Mouse (Mus musculus) kidney, embryonic 15.5 days (tissue): ENCODE measurements at regions not wholly inside any gene's neighbourhood (a gene's known extent, or its start where the extent isn't known, plus 50 kb on each side); places are given as distances from the start of the nearest gene placed in this dataset.

Experiments used
- ATAC-seq: fragments of 200-750 bp; cut with Nextera tagmentation; replicated peaks from 2 replicates; pipeline ENCODE4 v1.8.0; 2017; ENCODE audit warnings: moderate TSS enrichment; ENCODE audit not compliant: low FRiP score
- H3K27ac ChIP-seq: fragments of 300-500 bp; sonication (generic); 2 replicates; pipeline ENCODE4 v1.5.1; 2015; ENCODE audit warnings: mild to moderate bottlenecking, inconsistent platforms
- H3K27me3 ChIP-seq: fragments of 300-500 bp; sonication (generic); 2 replicates; pipeline ENCODE4 v1.6.1; 2015; ENCODE audit warnings: inconsistent platforms
- H3K36me3 ChIP-seq: fragments of 300-500 bp; sonication (generic); 2 replicates; pipeline ENCODE4 v1.6.1; 2015; ENCODE audit warnings: inconsistent platforms
- H3K4me1 ChIP-seq: fragments of 300-500 bp; sonication (generic); 2 replicates; pipeline ENCODE4 v1.6.1; 2015; ENCODE audit warnings: inconsistent platforms
- H3K4me2 ChIP-seq: fragments of 300-500 bp; sonication (generic); 2 replicates; pipeline ENCODE4 v1.6.1; 2015; ENCODE audit warnings: moderate library complexity, mild to moderate bottlenecking, inconsistent platforms
- H3K4me3 ChIP-seq: fragments of 300-500 bp; sonication (generic); replicated peaks from 2 replicates; pipeline ENCODE4 v1.5.1; 2015; ENCODE audit warnings: mild to moderate bottlenecking, inconsistent platforms
- H3K9ac ChIP-seq: fragments of 300-500 bp; sonication (generic); 2 replicates; pipeline ENCODE4 v1.6.1; 2015; ENCODE audit warnings: mild to moderate bottlenecking, inconsistent platforms
- H3K9me3 ChIP-seq: fragments of 300-500 bp; sonication (generic); replicated peaks from 2 replicates; pipeline ENCODE4 v1.6.1; 2016; ENCODE audit warnings: inconsistent platforms
- WGBS: fragments of 180-500 bp; shearing (Covaris S2); methylation state at CpG from one replicate; pipeline ENCODE4 v1.1.7; 2015; ENCODE audit warnings: mixed read lengths; 5-methylcytosine and 5-hydroxymethylcytosine counted together

DNA sequence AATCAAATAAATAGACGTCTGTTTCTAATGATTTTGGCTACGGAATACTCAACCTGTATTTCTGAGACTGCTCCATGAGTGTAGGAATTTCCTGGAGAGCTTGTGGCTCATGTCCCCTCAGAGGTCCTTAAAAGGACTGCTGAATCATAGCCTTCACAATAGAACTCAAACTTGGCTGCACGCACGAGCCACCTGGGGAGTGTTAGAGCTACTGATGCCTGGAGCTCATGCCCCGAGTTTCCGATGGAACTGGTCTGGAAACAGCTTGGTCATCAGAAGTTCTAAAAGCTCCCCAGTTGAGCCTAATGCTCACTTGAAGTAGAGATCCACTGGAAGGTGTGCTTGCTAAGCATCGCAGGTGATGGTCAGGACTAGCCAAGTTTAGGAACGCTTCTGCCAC lies 174.3 kb upstream of the Maf start:
- no peak for ATAC-seq
- no peak overlapping the region for H3K27ac ChIP-seq
- no peak overlapping the region for H3K4me2 ChIP-seq
- no peak overlapping the region for H3K4me3 ChIP-seq
- 0 out of 2 replicates have a peak, but pooled peaks cover 4% of the 10 kb centered on the region for H3K27me3 ChIP-seq
- H3K9me3 ChIP-seq: no peaks in the 10 kb centered on the region
- no peak overlapping the region for H3K9ac ChIP-seq
- 90% methylated on average over 8 of the region's 8 CpGs for WGBS
- no peaks in the 10 kb centered on the region for H3K4me1 ChIP-seq
- no peaks in the 10 kb centered on the region for H3K36me3 ChIP-seq

GRCm38 (mm10) chr8:115874789-115875188 lies 167.2 kb upstream of the Maf start:
- no peaks in the 10 kb centered on the region for H3K36me3 ChIP-seq
- peak; percentile 70; the same call in 1 of the 2 replicates for ATAC-seq
- peak overlapping the region; percentile 45; the same call in 1 of the 2 replicates for H3K27ac ChIP-seq
- H3K27me3 ChIP-seq: no peaks in the 10 kb centered on the region
- peaks cover 12% of the 10 kb centered on the region for H3K4me1 ChIP-seq
- H3K9ac ChIP-seq: no peak overlapping the region
- WGBS: 36% methylated on average over 7 of the region's 7 CpGs
- H3K9me3 ChIP-seq: no peaks in the 10 kb centered on the region
- H3K4me2 ChIP-seq: no peak overlapping the region
- no peak overlapping the region for H3K4me3 ChIP-seq

GRCm38 (mm10) chr8:115871381-115871780 lies 163.8 kb upstream of the Maf start:
- Histone ChIP-seq H3K4me1 (peaks cover 12% of the 10 kb centered on the region), H3K9me3 (no peaks in the 10 kb centered on the region), H3K27me3 (no peaks in the 10 kb centered on the region), H3K4me2 (no peak overlapping the region), H3K9ac (no peak overlapping the region), H3K27ac (no peak overlapping the region), H3K4me3 (no peak overlapping the region), H3K36me3 (no peaks in the 10 kb centered on the region)
- ATAC-seq: no peak
- 79% methylated on average over 5 of the region's 5 CpGs for WGBS

GRCm38 (mm10) chr8:115861381-115861780 lies 153.8 kb upstream of the Maf start:
- Histone ChIP-seq H3K27me3 (no peaks in the 10 kb centered on the region), H3K36me3 (no peaks in the 10 kb centered on the region), H3K4me1 (peaks cover under 1% of the 10 kb centered on the region), H3K4me3 (no peak overlapping the region), H3K9me3 (no peaks in the 10 kb centered on the region), H3K27ac (no peak overlapping the region), H3K4me2 (no peak overlapping the region), H3K9ac (no peak overlapping the region)
- ATAC-seq: no peak
- 85% methylated on average over 3 of the region's 3 CpGs for WGBS

DNA sequence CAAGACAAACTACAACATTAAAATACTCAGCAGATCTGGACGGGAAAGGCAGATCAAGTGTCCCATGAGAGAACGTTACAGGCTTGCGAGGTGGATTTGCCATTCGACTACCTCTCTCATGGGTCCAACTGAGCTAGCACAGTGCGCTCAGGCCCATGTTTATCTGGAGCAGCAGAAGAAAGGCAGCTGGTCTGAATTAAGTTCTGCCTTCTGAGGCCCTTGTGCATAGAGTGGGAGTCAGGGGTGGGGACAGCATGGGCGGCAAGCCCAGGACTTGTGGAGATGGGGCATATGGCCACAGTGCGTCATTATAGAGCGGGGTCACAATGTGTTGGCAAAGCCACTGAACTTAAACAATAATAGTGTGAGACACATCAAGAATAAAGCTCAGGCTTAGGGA lies 151.8 kb upstream of the Maf start:
- no peak overlapping the region for H3K9ac ChIP-seq
- peaks cover 7% of the 10 kb centered on the region for H3K4me1 ChIP-seq
- no peak overlapping the region for H3K4me2 ChIP-seq
- H3K27ac ChIP-seq: no peak overlapping the region
- H3K9me3 ChIP-seq: no peaks in the 10 kb centered on the region
- WGBS: 63% methylated on average over 8 of the region's 8 CpGs
- ATAC-seq: no peak; the same call in 1 of the 2 replicates
- no peaks in the 10 kb centered on the region for H3K36me3 ChIP-seq
- no peaks in the 10 kb centered on the region for H3K27me3 ChIP-seq
- H3K4me3 ChIP-seq: no peak overlapping the region

GRCm38 (mm10) chr8:115856816-115857215 lies 149.2 kb upstream of the Maf start:
- Histone ChIP-seq H3K4me1 (peaks cover 7% of the 10 kb centered on the region), H3K9me3 (no peaks in the 10 kb centered on the region), H3K4me3 (no peak overlapping the region), H3K27ac (no peak overlapping the region), H3K36me3 (no peaks in the 10 kb centered on the region), H3K9ac (no peak overlapping the region), H3K27me3 (no peaks in the 10 kb centered on the region), H3K4me2 (no peak overlapping the region)
- WGBS: 87% methylated on average over 10 of the region's 10 CpGs
- no peak for ATAC-seq

DNA sequence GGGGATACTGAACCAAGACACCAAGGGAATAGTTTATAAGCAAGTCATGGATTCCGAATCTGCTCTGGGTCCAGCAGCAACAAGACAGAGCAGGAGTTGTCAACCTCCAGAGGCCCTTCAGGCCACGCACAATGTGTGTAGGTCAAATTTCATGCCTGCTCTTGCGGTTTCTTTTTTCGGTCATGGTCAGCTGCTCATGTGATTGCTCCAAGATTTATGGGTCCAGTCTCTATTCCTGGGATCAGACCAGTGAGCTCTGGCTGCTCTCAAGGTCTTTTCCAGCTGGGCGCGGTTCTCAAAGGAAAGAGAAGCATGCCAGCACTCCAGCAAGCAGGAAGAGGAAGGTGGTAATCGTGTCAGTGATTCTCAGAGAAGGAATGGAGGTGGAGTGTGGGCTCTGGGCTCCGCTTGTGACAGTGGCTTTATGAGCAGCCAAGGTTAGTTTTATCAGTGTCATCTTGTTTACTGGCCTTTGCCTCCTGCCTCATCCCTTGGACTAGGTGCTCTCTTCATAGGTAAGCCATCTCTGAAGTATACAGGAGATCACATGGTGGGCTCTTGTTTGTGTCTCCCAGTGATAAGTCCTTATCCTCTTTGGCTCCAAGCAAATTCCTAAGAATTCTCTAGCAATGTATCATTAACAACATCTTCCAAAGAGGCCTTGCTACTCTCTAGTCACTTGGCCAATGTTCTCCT lies 148.5 kb upstream of the Maf start:
- ATAC-seq: peak; percentile 78
- Histone ChIP-seq H3K27me3 (no peaks in the 10 kb centered on the region), H3K36me3 (no peaks in the 10 kb centered on the region), H3K27ac (0 out of 2 replicates have a peak overlapping the region, but pooled peaks have one; percentile 30), H3K9ac (no peak overlapping the region), H3K9me3 (no peaks in the 10 kb centered on the region), H3K4me1 (peaks cover 7% of the 10 kb centered on the region), H3K4me3 (no peak overlapping the region), H3K4me2 (no peak overlapping the region)
- WGBS: 41% methylated on average over 8 of the region's 8 CpGs

- Histone ChIP-seq H3K27ac (no peak overlapping the region), H3K4me1 (peaks cover 7% of the 10 kb centered on the region), H3K4me2 (no peak overlapping the region), H3K27me3 (no peaks in the 10 kb centered on the region), H3K9me3 (no peaks in the 10 kb centered on the region), H3K9ac (no peak overlapping the region), H3K4me3 (no peak overlapping the region), H3K36me3 (no peaks in the 10 kb centered on the region)
- WGBS: 78% methylated on average over 9 of the region's 9 CpGs
- ATAC-seq: no peak
These were observed 146.8 kb upstream of the Maf start for GRCm38 (mm10) chr8:115854209-115854900.

GRCm38 (mm10) chr8:115850552-115850951 lies 143.0 kb upstream of the Maf start:
- Histone ChIP-seq H3K27ac (peak overlapping the region; percentile 25; the same call in 1 of the 2 replicates), H3K9me3 (no peaks in the 10 kb centered on the region), H3K4me2 (no peak overlapping the region), H3K27me3 (no peaks in the 10 kb centered on the region), H3K4me1 (no peaks in the 10 kb centered on the region), H3K9ac (no peak overlapping the region), H3K36me3 (no peaks in the 10 kb centered on the region), H3K4me3 (no peak overlapping the region)
- ATAC-seq: 0 out of 2 replicates have a peak, but pooled peaks have one; percentile 82
- 43% methylated on average over 1 of the region's 1 CpGs for WGBS

DNA sequence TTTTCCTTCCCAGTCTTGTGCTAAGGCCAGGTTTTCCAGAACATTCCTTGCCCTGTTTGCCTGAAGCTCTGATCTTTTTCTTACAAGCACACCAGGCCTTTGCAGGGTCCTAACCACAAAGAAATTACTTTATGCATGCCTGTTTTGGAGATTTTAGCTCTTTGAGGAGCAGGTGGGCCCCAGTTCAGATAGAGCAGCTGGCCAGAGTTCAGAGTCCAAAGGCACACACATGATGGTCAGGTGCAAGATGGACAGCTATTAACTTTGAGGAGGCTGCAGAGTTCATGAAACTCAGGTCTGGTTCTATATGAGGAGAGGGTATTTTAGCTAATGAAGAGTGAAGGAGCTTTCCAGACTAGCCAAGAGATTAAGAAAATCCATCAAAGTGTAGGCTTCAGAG lies 125.8 kb upstream of the Maf start:
- no peak for ATAC-seq
- Histone ChIP-seq H3K4me3 (no peak overlapping the region), H3K9me3 (no peaks in the 10 kb centered on the region), H3K4me1 (no peaks in the 10 kb centered on the region), H3K4me2 (no peak overlapping the region), H3K27ac (no peak overlapping the region), H3K27me3 (no peaks in the 10 kb centered on the region), H3K36me3 (no peaks in the 10 kb centered on the region), H3K9ac (no peak overlapping the region)

DNA sequence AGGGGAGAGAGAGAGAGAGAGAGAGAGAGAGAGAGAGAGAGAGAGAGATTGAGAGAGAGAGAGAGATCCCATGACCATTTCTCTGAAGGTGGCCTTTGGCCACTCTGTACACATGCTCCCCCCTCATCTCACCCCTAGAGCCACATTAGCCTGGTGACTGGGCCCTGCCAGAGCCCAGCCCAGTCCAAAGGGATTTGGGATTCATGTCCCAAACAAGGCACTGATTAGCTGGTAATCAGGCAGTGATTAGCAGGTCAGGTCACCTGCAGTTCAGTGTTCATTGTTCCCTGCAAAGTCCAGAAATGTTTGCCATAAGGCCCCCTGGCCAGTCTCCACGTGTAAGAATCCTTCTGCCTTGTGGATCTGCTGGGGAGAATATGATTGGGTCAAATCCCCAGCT lies 124.1 kb upstream of the Maf start:
- peaks cover 2% of the 10 kb centered on the region; the same call in 1 of the 2 replicates for H3K4me1 ChIP-seq

GRCm38 (mm10) chr8:115830012-115830662 lies 122.5 kb upstream of the Maf start:
- Histone ChIP-seq H3K9me3 (no peaks in the 10 kb centered on the region), H3K27ac (no peak overlapping the region), H3K4me3 (no peak overlapping the region), H3K36me3 (no peaks in the 10 kb centered on the region), H3K4me1 (peaks cover 11% of the 10 kb centered on the region), H3K4me2 (no peak overlapping the region), H3K27me3 (no peaks in the 10 kb centered on the region), H3K9ac (no peak overlapping the region)
- WGBS: 65% methylated on average over 4 of the region's 4 CpGs
- no peak for ATAC-seq

More for the DNA sequence above, 124.1 kb upstream of the Maf start:
- no peak overlapping the region for H3K9ac ChIP-seq
- no peaks in the 10 kb centered on the region for H3K36me3 ChIP-seq
- 19% methylated on average over 1 of the region's 1 CpGs for WGBS
- H3K27me3 ChIP-seq: no peaks in the 10 kb centered on the region
- H3K4me2 ChIP-seq: no peak overlapping the region
- H3K9me3 ChIP-seq: no peaks in the 10 kb centered on the region
- H3K27ac ChIP-seq: no peak overlapping the region
- no peak for ATAC-seq
- no peak overlapping the region for H3K4me3 ChIP-seq
